In genomic region chr1:157425741-157426427, GRCm38 (mm10) we compare ENCODE assay signal across 9 mouse cellular contexts. TPM values are rescaled to one million over a fixed set of nuclear protein-coding genes. Genes with fewer than 3 reads are reported as not detected.
DNase-seq lines count a peak whose midpoint lies in the region; ATAC-seq and TF ChIP-seq lines count a peak whose summit lies in the region.
"Had no signal": no experiment of that assay in that cellular context is flagged by ENCODE, and none has a peak within 500 bp of the region (broad histone marks: within the 10 kb centered on the region; RNA-seq: fewer than 3 reads in every experiment).

No protein-coding gene starts in this region.

- no peaks in the 10 kb centered on the region for H3K36me3 ChIP-seq in lung, postnatal 0 days (ENCODE audit: insufficient read depth, low read length)
- H3K36me3 ChIP-seq in embryonic facial prominence, embryonic 15.5 days: no peaks in the 10 kb centered on the region
- H3K36me3 ChIP-seq in hindbrain, embryonic 15.5 days: no peaks in the 10 kb centered on the region
- no peaks in the 10 kb centered on the region for H3K36me3 ChIP-seq in midbrain, postnatal 0 days (ENCODE audit: insufficient read depth, low read length)

- no peaks in the 10 kb centered on the region for H3K4me1 ChIP-seq in lung, postnatal 0 days (ENCODE audit: insufficient read depth, low read depth, low read length)
- H3K4me1 ChIP-seq in embryonic facial prominence, embryonic 15.5 days: no peaks in the 10 kb centered on the region
- H3K4me1 ChIP-seq in hindbrain, embryonic 15.5 days (replicated peaks): peaks cover 6% of the 10 kb centered on the region
- H3K4me1 ChIP-seq in midbrain, postnatal 0 days (ENCODE audit: insufficient read depth, low read length): no peaks in the 10 kb centered on the region
- H3K4me1 ChIP-seq in cerebellum, adult 2 months (ENCODE audit: control insufficient read depth, insufficient read depth, low read length): no peaks in the 10 kb centered on the region

- H3K27me3 ChIP-seq in lung, postnatal 0 days (replicated peaks; ENCODE audit: insufficient read depth, low read length): no peaks in the 10 kb centered on the region
- no peaks in the 10 kb centered on the region for H3K27me3 ChIP-seq in embryonic facial prominence, embryonic 15.5 days
- no peaks in the 10 kb centered on the region for H3K27me3 ChIP-seq in hindbrain, embryonic 15.5 days
- H3K27me3 ChIP-seq in midbrain, postnatal 0 days (ENCODE audit: insufficient read depth, low read length): no peaks in the 10 kb centered on the region
- H3K27me3 ChIP-seq in cerebellum, adult 2 months (ENCODE audit: control insufficient read depth, insufficient read depth, low read length): no peaks in the 10 kb centered on the region

- no peak for TF ChIP-seq POLR2A in cerebellum, adult 2 months (IDR thresholded peaks at IDR 0.05; ENCODE audit: borderline replicate concordance, insufficient read depth, low read length)

- WGBS in lung, postnatal 0 days: 25% methylated on average over 8 of the region's 8 CpGs
- 44% methylated on average over 8 of the region's 8 CpGs for WGBS in embryonic facial prominence, embryonic 15.5 days
- WGBS in hindbrain, embryonic 15.5 days: 34% methylated on average over 8 of the region's 8 CpGs
- 27% methylated on average over 8 of the region's 8 CpGs for WGBS in midbrain, postnatal 0 days
- WGBS in cerebellum, adult 2 months: 25% methylated on average over 8 of the region's 8 CpGs

- no peak overlapping the region for H3K27ac ChIP-seq in lung, postnatal 0 days (ENCODE audit: low read length)
- 0 out of 2 replicates have a peak overlapping the region, but pooled peaks have one; percentile 7 for H3K27ac ChIP-seq in embryonic facial prominence, embryonic 15.5 days (replicated peaks)
- no peak overlapping the region for H3K27ac ChIP-seq in hindbrain, embryonic 15.5 days (replicated peaks)
- H3K27ac ChIP-seq in midbrain, postnatal 0 days (ENCODE audit: low read depth, low read length): no peak overlapping the region
- no peak overlapping the region for H3K27ac ChIP-seq in cerebellum, adult 2 months (ENCODE audit: insufficient read depth, low read length)

- peak; percentile 47; the same call in 1 of the 2 replicates for ATAC-seq in lung, postnatal 0 days
- ATAC-seq in embryonic facial prominence, embryonic 15.5 days (ENCODE audit: insufficient number of reproducible peaks, low FRiP score, low TSS enrichment, low read depth): 0 out of 2 replicates have a peak, but pooled peaks have one; percentile 39
- no peak for ATAC-seq in hindbrain, embryonic 15.5 days (ENCODE audit: low FRiP score, low read depth)
- ATAC-seq in midbrain, postnatal 0 days (ENCODE audit: low FRiP score): peak; percentile 13; the same call in 1 of the 2 replicates

- H3K9me3 ChIP-seq in lung, postnatal 0 days (ENCODE audit: low read length): no peaks in the 10 kb centered on the region
- H3K9me3 ChIP-seq in embryonic facial prominence, embryonic 15.5 days (replicated peaks): no peaks in the 10 kb centered on the region
- H3K9me3 ChIP-seq in hindbrain, embryonic 15.5 days: no peaks in the 10 kb centered on the region
- no peaks in the 10 kb centered on the region for H3K9me3 ChIP-seq in midbrain, postnatal 0 days (ENCODE audit: low read length)

- no peak overlapping the region for H3K9ac ChIP-seq in lung, postnatal 0 days (replicated peaks; ENCODE audit: low read depth)
- H3K9ac ChIP-seq in embryonic facial prominence, embryonic 15.5 days: no peak overlapping the region
- H3K9ac ChIP-seq in hindbrain, embryonic 15.5 days: no peak overlapping the region
- H3K9ac ChIP-seq in midbrain, postnatal 0 days (replicated peaks; ENCODE audit: low read length, poor library complexity, severe bottlenecking): no peak overlapping the region

- peak overlapping the region; percentile 44 for H3K4me2 ChIP-seq in lung, postnatal 0 days (replicated peaks; ENCODE audit: low read depth, low read length)
- 0 out of 2 replicates have a peak overlapping the region, but pooled peaks have one; percentile 8 for H3K4me2 ChIP-seq in embryonic facial prominence, embryonic 15.5 days (replicated peaks)
- H3K4me2 ChIP-seq in hindbrain, embryonic 15.5 days: peak overlapping the region; percentile 28
- H3K4me2 ChIP-seq in midbrain, postnatal 0 days (ENCODE audit: low read depth, low read length, poor library complexity, severe bottlenecking): peak overlapping the region; percentile 28

- no peak overlapping the region for H3K4me3 ChIP-seq in lung, postnatal 0 days (ENCODE audit: low read depth, low read length)
- H3K4me3 ChIP-seq in embryonic facial prominence, embryonic 15.5 days (replicated peaks): no peak overlapping the region
- no peak overlapping the region for H3K4me3 ChIP-seq in hindbrain, embryonic 15.5 days
- H3K4me3 ChIP-seq in midbrain, postnatal 0 days (ENCODE audit: low read depth, low read length): no peak overlapping the region
- no peak overlapping the region for H3K4me3 ChIP-seq in cerebellum, adult 2 months (replicated peaks; ENCODE audit: insufficient read depth, low read depth, low read length)

- TF ChIP-seq CTCF in lung, postnatal 0 days (IDR thresholded peaks at IDR 0.05): no peak
- no peak for TF ChIP-seq CTCF in midbrain, postnatal 0 days (IDR thresholded peaks at IDR 0.05)
- no peak for TF ChIP-seq CTCF in cerebellum, adult 2 months (IDR thresholded peaks at IDR 0.05; ENCODE audit: borderline replicate concordance, insufficient read depth, low read depth, low read length)

- no peak for TF ChIP-seq EP300 in lung, postnatal 0 days (IDR thresholded peaks at IDR 0.05)

- DNase-seq in lung, postnatal 0 days (ENCODE audit: low spot score): peak; percentile 58
- DNase-seq in lung, adult 18-20 months: no peak
- DNase-seq in midbrain, postnatal 0 days (ENCODE audit: low spot score): peak; percentile 71
- DNase-seq in cerebellum, adult 2 months: no peak
- no peak for DNase-seq in urinary bladder, adult 2 months (ENCODE audit: low spot score)
- DNase-seq: kidney, adult 2 months; thymus, adult 18-20 months had no signal

RNA-seq across cellular contexts. Expression of gene Rasal2, which starts 13.5 kb away (rescaled TPM):
- polyA plus RNA-seq in lung, postnatal 0 days (2015; fragmentation: Nextera tagmentation; extraction: Ambion mirVana): 15.3 and 19.8 TPM in 2 replicates
- polyA plus RNA-seq in embryonic facial prominence, embryonic 15.5 days (2015; fragmentation: Nextera tagmentation; extraction: Ambion mirVana): 16.8 and 17.1 TPM in 2 replicates
- polyA plus RNA-seq in hindbrain, embryonic 15.5 days (2015; fragmentation: Nextera tagmentation; extraction: Ambion mirVana): 41.2 and 42.4 TPM in 2 replicates
- total RNA-seq in midbrain, postnatal 0 days (2014; rRNA removed): 41.2 and 60.5 TPM in 2 replicates
- polyA plus RNA-seq in midbrain, postnatal 0 days (2015; fragmentation: Nextera tagmentation; extraction: Ambion mirVana): 34.8 and 36.3 TPM in 2 replicates
- polyA plus RNA-seq in cerebellum, adult 2 months (2012; rRNA removed): 14.6 and 14.9 TPM in 2 replicates
- 6.1 and 8.6 TPM in 2 replicates for polyA plus RNA-seq in urinary bladder, adult 2 months (2012; rRNA removed)

RNA-seq across cellular contexts. Expression of gene Cryzl2, which starts 32.5 kb away (rescaled TPM):
- 9.4 and 9.8 TPM in 2 replicates for polyA plus RNA-seq in lung, postnatal 0 days (2015; fragmentation: Nextera tagmentation; extraction: Ambion mirVana)
- polyA plus RNA-seq in embryonic facial prominence, embryonic 15.5 days (2015; fragmentation: Nextera tagmentation; extraction: Ambion mirVana): 14.1 and 14.2 TPM in 2 replicates
- 6.8 and 8.6 TPM in 2 replicates for polyA plus RNA-seq in hindbrain, embryonic 15.5 days (2015; fragmentation: Nextera tagmentation; extraction: Ambion mirVana)
- total RNA-seq in midbrain, postnatal 0 days (2014; rRNA removed): 9.4 and 10.1 TPM in 2 replicates
- polyA plus RNA-seq in midbrain, postnatal 0 days (2015; fragmentation: Nextera tagmentation; extraction: Ambion mirVana): 8.6 and 9.0 TPM in 2 replicates
- 25.5 and 28.5 TPM in 2 replicates for polyA plus RNA-seq in cerebellum, adult 2 months (2012; rRNA removed)
- polyA plus RNA-seq in urinary bladder, adult 2 months (2012; rRNA removed): 27.7 and 29.0 TPM in 2 replicates

Comparison
In these comparisons a context has a peak if more than half of its experiments do, and no peak if none do; other contexts are left out.
1. DNase-seq: peak in lung, postnatal 0 days (single experiment) and midbrain, postnatal 0 days (single experiment); none in lung, adult 18-20 months (0 of 2), cerebellum, adult 2 months (0 of 2) and urinary bladder, adult 2 months (single experiment).
2. Peak in every context shown above with its lines, with median percentiles within 50 percentile points of each other: H3K4me2 ChIP-seq.